Comparison of ENCODE assay signal across 8 mouse cellular contexts in genomic region chr12:88818622-88819334, GRCm38 (mm10).
A peak's percentile ranks its signal among the peaks of the same experiment; 100 is the strongest.
DNase-seq lines count a peak whose midpoint lies in the region; ATAC-seq lines count a peak whose summit lies in the region.

No protein-coding gene starts in this region.

- no peak overlapping the region for H3K4me2 ChIP-seq in heart, embryonic 11.5 days
- H3K4me2 ChIP-seq in liver, embryonic 13.5 days: no peak overlapping the region

- no peaks in the 10 kb centered on the region for H3K27me3 ChIP-seq in heart, embryonic 10.5 days (ENCODE audit: insufficient read depth, poor library complexity, severe bottlenecking)
- no peaks in the 10 kb centered on the region for H3K27me3 ChIP-seq in heart, embryonic 11.5 days (ENCODE audit: control insufficient read depth, insufficient read depth, low read length)
- no peaks in the 10 kb centered on the region for H3K27me3 ChIP-seq in liver, embryonic 13.5 days

- H3K4me1 ChIP-seq in heart, embryonic 10.5 days: peaks cover 8% of the 10 kb centered on the region; the same call in 1 of the 2 replicates
- H3K4me1 ChIP-seq in heart, embryonic 11.5 days (ENCODE audit: control insufficient read depth, insufficient read depth, low read length): no peaks in the 10 kb centered on the region
- no peaks in the 10 kb centered on the region for H3K4me1 ChIP-seq in liver, embryonic 13.5 days (replicated peaks)

- WGBS in heart, embryonic 10.5 days: 66% methylated on average over 4 of the region's 4 CpGs
- WGBS in heart, embryonic 11.5 days (ENCODE audit: insufficient replicate concordance): 74% methylated on average over 4 of the region's 4 CpGs
- 56% methylated on average over 4 of the region's 4 CpGs for WGBS in liver, embryonic 13.5 days (ENCODE audit: insufficient replicate concordance)

- H3K9ac ChIP-seq in heart, embryonic 11.5 days (ENCODE audit: low read depth, low read length): no peak overlapping the region
- no peak overlapping the region for H3K9ac ChIP-seq in liver, embryonic 13.5 days

- DNase-seq in heart, adult 11 months: peak; percentile 91
- DNase-seq in heart, embryonic 10.5 days (ENCODE audit: low spot score): no peak
- peak; percentile 24 for DNase-seq in cerebellum, adult 11-12 months
- DNase-seq in liver, embryonic 13.5 days: no peak
- DNase-seq in layer of hippocampus, postnatal 36 days: no peak
- DNase-seq in frontal cortex, postnatal 14 days (ENCODE audit: low spot score in 2 of 2): no peak
- DNase-seq in layer of hippocampus, adult 9-11 months: no peak

- H3K9me3 ChIP-seq in heart, embryonic 10.5 days: no peaks in the 10 kb centered on the region
- no peaks in the 10 kb centered on the region for H3K9me3 ChIP-seq in heart, embryonic 11.5 days (replicated peaks; ENCODE audit: control insufficient read depth, low read length)
- no peaks in the 10 kb centered on the region for H3K9me3 ChIP-seq in liver, embryonic 13.5 days (replicated peaks)

- H3K27ac ChIP-seq in heart, embryonic 10.5 days: no peak overlapping the region
- H3K27ac ChIP-seq in heart, embryonic 11.5 days (ENCODE audit: low read depth, low read length): no peak overlapping the region
- no peak overlapping the region for H3K27ac ChIP-seq in liver, embryonic 13.5 days

- H3K4me3 ChIP-seq in heart, embryonic 10.5 days: no peak overlapping the region
- H3K4me3 ChIP-seq in heart, embryonic 11.5 days (ENCODE audit: low read depth, low read length): no peak overlapping the region
- H3K4me3 ChIP-seq in liver, embryonic 13.5 days (replicated peaks): no peak overlapping the region

- H3K36me3 ChIP-seq in heart, embryonic 10.5 days: no peaks in the 10 kb centered on the region
- H3K36me3 ChIP-seq in heart, embryonic 11.5 days (ENCODE audit: control insufficient read depth, insufficient read depth, low read length): no peaks in the 10 kb centered on the region
- no peaks in the 10 kb centered on the region for H3K36me3 ChIP-seq in liver, embryonic 13.5 days

- ATAC-seq in heart, embryonic 11.5 days (replicated peaks; ENCODE audit: insufficient number of reproducible peaks, low FRiP score, low TSS enrichment): peak; percentile 61
- peak; percentile 20; the same call in 1 of the 2 replicates for ATAC-seq in liver, embryonic 13.5 days (ENCODE audit: low read depth)

Comparison
In these comparisons a context has a peak if more than half of its experiments do, and no peak if none do; other contexts are left out.
1. DNase-seq: peak in heart, adult 11 months (single experiment) and cerebellum, adult 11-12 months (single experiment); none in heart, embryonic 10.5 days (single experiment), liver, embryonic 13.5 days (single experiment), layer of hippocampus, postnatal 36 days (0 of 2), frontal cortex, postnatal 14 days (0 of 2) and layer of hippocampus, adult 9-11 months (single experiment).